Mouse (Mus musculus) erythroblast, embryonic 14.5 days (primary cell): ENCODE results near the gene Klhl12.
"Not testable (repeated sequence)": the region's sequence is repeated elsewhere in the genome, so short reads cannot be mapped to it uniquely, and the experiment has no call there.

ENCODE experiments used
- GATA1 ChIP-seq: IDR thresholded peaks from 2 replicates; pipeline ENCODE4 v1.6.1; 2012; ENCODE audit warnings: low read length, inconsistent platforms, mixed read lengths
- TAL1 ChIP-seq: IDR thresholded peaks from 3 replicates; pipeline ENCODE4 v1.6.1; 2012; ENCODE audit warnings: low read length, inconsistent platforms, mixed read lengths

- TF ChIP-seq GATA1, TAL1: not testable (repeated sequence)
These were observed 6.8 kb upstream of the Klhl12 start for GRCm38 (mm10) chr1:134448537-134448936.
